Mouse (Mus musculus) erythroblast, embryonic 14.5 days (primary cell): ENCODE results near the gene Fzd1. TPM values are rescaled to one million over a fixed set of nuclear protein-coding genes. Genes with fewer than 3 reads are reported as not detected.

Experiments
- H3K27me3 ChIP-seq: 2 replicates; pipeline ENCODE4 v1.6.1; 2012; ENCODE audit warnings: inconsistent platforms; ENCODE audit not compliant: control insufficient read depth
- H3K36me3 ChIP-seq: 2 replicates; pipeline ENCODE4 v1.6.1; 2012; ENCODE audit warnings: mild to moderate bottlenecking, inconsistent platforms; ENCODE audit not compliant: control insufficient read depth
- H3K4me1 ChIP-seq: 2 replicates; pipeline ENCODE4 v1.6.1; 2012; ENCODE audit warnings: inconsistent platforms; ENCODE audit not compliant: control insufficient read depth
- H3K4me3 ChIP-seq: replicated peaks from 2 replicates; pipeline ENCODE3; 2012; ENCODE audit warnings: moderate library complexity, mild to moderate bottlenecking, inconsistent platforms
- H3K9me3 ChIP-seq: 2 replicates; pipeline ENCODE4 v1.6.1; 2012; ENCODE audit warnings: low read length, inconsistent platforms, mixed read lengths; ENCODE audit not compliant: control insufficient read depth
- GATA1 ChIP-seq: IDR thresholded peaks from 2 replicates; pipeline ENCODE4 v1.6.1; 2012; ENCODE audit warnings: low read length, inconsistent platforms, mixed read lengths
- TAL1 ChIP-seq: IDR thresholded peaks from 3 replicates; pipeline ENCODE4 v1.6.1; 2012; ENCODE audit warnings: low read length, inconsistent platforms, mixed read lengths
- polyA plus RNA-seq: library from polyadenylated mRNA; stranded (reverse); fragments of >175 nt; gene quantifications from 2 replicates; pipeline ENCODE4 v1.2.3, GENCODE M21; 2012

Fzd1 gene
- polyA plus RNA-seq, 1 experiment: 0.02 TPM

DNA sequence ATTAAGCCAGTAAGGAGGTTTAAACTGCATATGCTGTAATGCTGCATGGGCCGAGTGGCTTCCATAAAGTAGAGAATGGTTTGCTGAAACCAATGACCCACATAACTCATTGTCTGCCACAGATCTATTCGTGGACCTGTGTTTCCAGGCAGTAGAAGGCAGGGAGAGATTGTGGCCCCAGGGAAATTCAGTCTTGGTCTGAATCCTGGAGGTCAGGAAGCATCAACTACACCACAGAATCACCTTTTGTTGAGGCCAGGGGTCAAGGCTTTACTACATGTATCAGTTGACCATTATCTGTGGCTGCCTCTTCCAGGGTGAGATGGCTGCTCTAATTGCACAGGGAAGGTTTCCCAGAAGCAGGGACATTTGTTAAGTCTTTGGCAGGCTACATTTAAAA lies 18.7 kb upstream of the Fzd1 start:
- TF ChIP-seq GATA1 (no peak), TAL1 (no peak)
- no peaks in the 10 kb centered on the region for H3K9me3 ChIP-seq
- H3K4me3 ChIP-seq: no peak overlapping the region
- H3K27me3 ChIP-seq: no peaks in the 10 kb centered on the region
- no peaks in the 10 kb centered on the region for H3K36me3 ChIP-seq
- H3K4me1 ChIP-seq: no peaks in the 10 kb centered on the region

- H3K4me3 ChIP-seq: no peak overlapping the region
- no peak for TF ChIP-seq TAL1
- no peak for TF ChIP-seq GATA1
- no peaks in the 10 kb centered on the region for H3K36me3 ChIP-seq
- no peaks in the 10 kb centered on the region for H3K9me3 ChIP-seq
- no peaks in the 10 kb centered on the region for H3K4me1 ChIP-seq
- H3K27me3 ChIP-seq: no peaks in the 10 kb centered on the region
These were observed 15.4 kb upstream of the Fzd1 start for GRCm38 (mm10) chr5:4773090-4773772.

- no peaks in the 10 kb centered on the region for H3K27me3 ChIP-seq
- H3K9me3 ChIP-seq: no peaks in the 10 kb centered on the region
- no peak overlapping the region for H3K4me3 ChIP-seq
- no peak for TF ChIP-seq TAL1
- H3K4me1 ChIP-seq: no peaks in the 10 kb centered on the region
- H3K36me3 ChIP-seq: no peaks in the 10 kb centered on the region
These were observed 12.8 kb upstream of the Fzd1 start for GRCm38 (mm10) chr5:4770609-4771008.

DNA sequence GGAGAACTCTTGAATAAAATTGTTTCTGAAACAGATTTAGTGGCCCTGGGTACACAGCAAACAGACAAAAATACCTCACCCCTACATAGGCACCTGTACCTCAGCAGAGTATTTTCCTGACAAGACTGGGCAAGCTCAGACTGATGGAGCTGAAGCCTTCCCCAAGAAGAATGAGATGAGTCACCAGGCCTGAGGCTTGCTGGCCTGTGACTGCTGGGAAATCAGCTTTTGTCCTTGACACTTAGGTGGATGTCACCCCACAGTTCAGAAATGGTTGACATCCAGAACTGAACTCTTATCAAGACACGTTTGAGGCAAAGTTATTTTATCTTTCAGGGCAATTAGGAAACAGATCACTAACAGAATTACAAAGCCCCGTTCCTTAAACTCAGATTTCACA lies 10.1 kb upstream of the Fzd1 start:
- H3K9me3 ChIP-seq: no peaks in the 10 kb centered on the region
- TF ChIP-seq GATA1 (no peak), TAL1 (no peak)
- H3K36me3 ChIP-seq: no peaks in the 10 kb centered on the region
- H3K27me3 ChIP-seq: no peaks in the 10 kb centered on the region
- H3K4me3 ChIP-seq: no peak overlapping the region
- H3K4me1 ChIP-seq: no peaks in the 10 kb centered on the region

DNA sequence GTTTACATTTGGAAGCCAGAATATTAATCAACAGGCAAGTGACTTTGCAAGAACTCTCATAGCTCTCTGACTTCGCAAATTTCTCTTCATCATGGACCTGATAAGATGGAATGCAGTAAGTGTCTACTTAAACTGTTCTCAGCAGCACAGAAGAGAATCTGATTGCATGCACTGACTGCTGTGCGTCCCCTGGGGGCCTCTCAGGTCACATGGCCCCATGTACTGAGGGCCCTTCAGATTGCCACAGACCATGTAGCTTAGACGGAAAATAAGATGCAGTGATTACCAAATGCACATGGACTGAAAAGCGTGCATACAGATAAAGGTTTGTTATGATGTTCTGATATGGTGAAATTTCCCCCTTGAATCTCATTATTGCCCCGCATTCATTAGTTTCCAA lies 8.9 kb upstream of the Fzd1 start:
- TF ChIP-seq GATA1: no peak
- no peak for TF ChIP-seq TAL1
- no peaks in the 10 kb centered on the region for H3K36me3 ChIP-seq
- H3K4me3 ChIP-seq: no peak overlapping the region
- H3K9me3 ChIP-seq: no peaks in the 10 kb centered on the region
- no peaks in the 10 kb centered on the region for H3K4me1 ChIP-seq
- no peaks in the 10 kb centered on the region for H3K27me3 ChIP-seq

- no peak overlapping the region for H3K4me3 ChIP-seq
- no peaks in the 10 kb centered on the region for H3K36me3 ChIP-seq
- H3K27me3 ChIP-seq: peaks cover 27% of the 10 kb centered on the region
- no peaks in the 10 kb centered on the region; the same call in 1 of the 2 replicates for H3K9me3 ChIP-seq
- H3K4me1 ChIP-seq: no peaks in the 10 kb centered on the region
- TF ChIP-seq TAL1 (no peak), GATA1 (no peak)
These were observed 4.1 kb upstream of the Fzd1 start for GRCm38 (mm10) chr5:4761891-4762290.

DNA sequence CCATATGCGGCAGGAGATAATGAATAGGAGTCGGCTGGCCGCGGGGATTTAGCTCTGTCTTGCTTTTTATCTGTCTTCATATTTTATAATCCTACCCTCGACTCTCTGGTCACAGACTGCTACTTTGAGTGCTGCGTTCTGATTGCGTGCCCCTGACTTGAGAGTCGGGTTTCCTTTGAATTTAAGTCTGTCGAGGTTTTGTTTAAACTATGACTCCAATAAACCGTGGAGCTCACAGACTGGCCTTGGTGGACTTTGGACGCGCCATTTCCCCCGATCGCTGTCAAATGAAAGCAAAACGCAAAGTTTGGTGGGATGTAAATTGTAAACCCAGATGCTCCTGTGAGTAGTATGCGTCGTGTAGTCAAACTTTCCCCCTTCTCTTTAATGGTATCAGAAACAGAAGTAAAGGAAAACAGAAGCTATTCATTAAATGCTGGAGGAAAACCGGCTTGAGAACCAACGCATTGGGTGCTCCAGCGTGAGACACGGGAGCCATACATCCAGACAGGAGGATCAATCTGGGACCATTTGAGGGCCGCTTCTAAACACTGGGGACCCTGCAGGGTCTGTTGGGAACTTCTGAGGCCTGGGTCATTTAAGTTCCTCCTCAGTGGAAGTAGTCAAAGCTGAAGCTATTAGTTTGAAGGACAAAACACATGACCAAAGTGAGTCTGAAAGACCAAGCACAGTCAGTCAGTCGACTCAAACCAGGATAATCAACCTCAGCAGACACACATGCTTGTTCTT lies 671 bp upstream of the Fzd1 start:
- no peaks in the 10 kb centered on the region for H3K36me3 ChIP-seq
- H3K27me3 ChIP-seq: peaks cover 48% of the 10 kb centered on the region
- H3K9me3 ChIP-seq: no peaks in the 10 kb centered on the region; the same call in 1 of the 2 replicates
- no peaks in the 10 kb centered on the region for H3K4me1 ChIP-seq
- TF ChIP-seq GATA1 (no peak), TAL1 (no peak)
- H3K4me3 ChIP-seq: peak overlapping the region; percentile 52

DNA sequence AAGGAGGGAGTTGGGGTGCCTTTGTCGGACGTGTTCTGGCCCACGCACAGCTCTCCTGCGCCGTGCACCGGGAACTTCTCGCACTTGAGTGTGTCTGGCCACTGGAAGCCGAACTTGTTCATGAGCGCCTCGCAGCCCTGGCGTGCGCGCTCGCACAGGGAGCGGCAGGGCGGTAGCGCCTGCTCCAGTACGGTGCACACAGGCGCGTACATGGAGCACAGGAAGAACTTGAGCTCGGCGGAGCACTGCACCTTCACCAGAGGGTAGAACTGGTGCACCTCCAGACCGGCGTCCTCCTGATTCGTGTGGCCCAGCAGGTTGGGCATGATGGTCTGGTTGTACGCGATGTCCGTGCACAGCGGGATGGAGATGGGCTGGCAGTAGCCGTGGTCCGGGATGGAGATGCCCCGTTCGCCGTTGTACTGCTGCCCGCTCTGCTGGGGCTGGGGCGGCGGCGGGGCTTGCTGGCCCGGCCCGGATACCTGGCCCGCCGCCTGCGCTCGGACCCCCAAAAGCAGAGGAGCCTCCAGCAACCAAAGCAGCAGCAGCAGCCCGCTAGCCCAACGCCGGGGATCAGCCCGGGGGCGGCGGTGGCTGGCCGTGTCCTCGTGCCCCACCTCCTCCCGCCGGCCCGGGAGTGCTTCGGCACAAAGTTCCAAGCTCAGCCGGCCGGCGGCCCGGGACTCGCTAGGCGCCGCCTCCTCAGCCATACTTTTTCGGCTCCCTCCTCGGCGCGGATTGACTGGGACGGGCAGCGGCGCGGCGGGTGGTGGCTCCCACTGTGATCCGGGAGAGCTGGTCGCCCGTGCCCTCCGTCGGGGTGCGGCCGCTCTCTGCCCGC lies 744 bp downstream of the Fzd1 start:
- TF ChIP-seq GATA1 (no peak), TAL1 (no peak)
- Histone ChIP-seq H3K27me3 (peaks cover 48% of the 10 kb centered on the region), H3K4me1 (no peaks in the 10 kb centered on the region), H3K36me3 (no peaks in the 10 kb centered on the region), H3K9me3 (no peaks in the 10 kb centered on the region; the same call in 1 of the 2 replicates), H3K4me3 (peak overlapping the region; percentile 52)
